Mouse (Mus musculus) lung, embryonic 14.5 days (tissue): ENCODE measurements at regions not wholly inside any gene's neighbourhood (a gene's known extent, or its start where the extent isn't known, plus 50 kb on each side); places are given as distances from the start of the nearest gene placed in this dataset.

Experiments used
- ATAC-seq: fragments of 200-750 bp; cut with Nextera tagmentation; 2 replicates; pipeline ENCODE4 v1.8.0; 2017; ENCODE audit warnings: mild to moderate bottlenecking, moderate TSS enrichment, moderate library complexity; ENCODE audit not compliant: insufficient read depth
- DNase-seq: peaks from one replicate; pipeline ENCODE4 v3.0.0-alpha.2; 2015
- H3K27ac ChIP-seq: fragments of 300-500 bp; sonication (generic); 2 replicates; pipeline ENCODE4 v1.5.1; 2014; ENCODE audit warnings: low read depth, mild to moderate bottlenecking, moderate library complexity
- H3K27me3 ChIP-seq: fragments of 300-500 bp; sonication (generic); 2 replicates; pipeline ENCODE4 v1.6.1; 2014; ENCODE audit warnings: low read length, control low read depth; ENCODE audit not compliant: insufficient read depth
- H3K36me3 ChIP-seq: fragments of 300-500 bp; sonication (generic); 2 replicates; pipeline ENCODE4 v1.6.1; 2014; ENCODE audit warnings: control low read depth; ENCODE audit not compliant: insufficient read depth
- H3K4me1 ChIP-seq: fragments of 300-500 bp; sonication (generic); 2 replicates; pipeline ENCODE4 v1.6.1; 2014; ENCODE audit warnings: antibody characterized with exemption, control low read depth; ENCODE audit not compliant: insufficient read depth
- H3K4me2 ChIP-seq: fragments of 300-500 bp; sonication (generic); 2 replicates; pipeline ENCODE4 v1.6.1; 2014; ENCODE audit warnings: mild to moderate bottlenecking
- H3K4me3 ChIP-seq: fragments of 300-500 bp; sonication (generic); 2 replicates; pipeline ENCODE4 v1.5.1; 2014; ENCODE audit warnings: low read depth, low read length
- H3K9ac ChIP-seq: fragments of 300-500 bp; sonication (generic); 2 replicates; pipeline ENCODE4 v1.6.1; 2014
- H3K9me3 ChIP-seq: fragments of 300-500 bp; sonication (generic); 2 replicates; pipeline ENCODE4 v1.6.1; 2016; ENCODE audit warnings: low read depth, low read length, control low read depth
- CTCF ChIP-seq: IDR thresholded peaks from 2 replicates; pipeline ENCODE4 v1.5.1; 2016; ENCODE audit warnings: antibody characterized with exemption, low read depth
- WGBS: fragments of 180-500 bp; shearing (Covaris S2); extraction: QIAGEN DNeasy Blood & Tissue Kit; methylation state at CpG from one replicate; pipeline ENCODE4 v1.1.7; 2014; 5-methylcytosine and 5-hydroxymethylcytosine counted together

DNA sequence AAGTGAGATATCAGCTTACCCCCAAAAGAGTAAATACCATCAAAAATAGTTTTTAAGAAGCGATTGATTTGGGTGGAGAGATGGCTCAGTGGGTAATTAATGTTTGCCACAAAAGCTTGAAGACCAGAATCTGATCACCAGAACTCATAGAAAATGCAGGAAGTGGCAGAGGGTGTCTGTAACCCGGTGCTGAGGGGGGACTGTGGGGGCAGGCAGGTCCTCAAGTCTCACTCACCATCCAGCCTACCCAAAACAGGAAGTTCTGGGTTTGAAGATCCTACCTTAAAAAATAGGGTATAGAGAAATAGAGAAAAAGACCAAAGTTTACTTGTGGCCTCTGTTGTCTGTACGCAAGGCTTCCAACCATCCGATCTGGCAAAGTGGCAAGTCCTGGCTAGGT is 190.3 kb upstream of the Plcz1 start:
- Histone ChIP-seq H3K27me3 (no peaks in the 10 kb centered on the region), H3K27ac (no peak overlapping the region), H3K4me2 (no peak overlapping the region), H3K4me3 (no peak overlapping the region), H3K4me1 (no peaks in the 10 kb centered on the region), H3K9me3 (no peaks in the 10 kb centered on the region), H3K9ac (no peak overlapping the region), H3K36me3 (no peaks in the 10 kb centered on the region)
- no peak for ATAC-seq
- WGBS: 85% methylated on average over 4 of the region's 4 CpGs
- TF ChIP-seq CTCF: no peak
- no peak for DNase-seq

- H3K36me3 ChIP-seq: no peaks in the 10 kb centered on the region
- 42% methylated on average over 9 of the region's 9 CpGs for WGBS
- peak; percentile 86 for DNase-seq
- H3K4me1 ChIP-seq: no peaks in the 10 kb centered on the region
- no peaks in the 10 kb centered on the region for H3K9me3 ChIP-seq
- H3K4me3 ChIP-seq: no peak overlapping the region
- no peak overlapping the region for H3K9ac ChIP-seq
- no peak overlapping the region for H3K27ac ChIP-seq
- no peak overlapping the region for H3K4me2 ChIP-seq
- H3K27me3 ChIP-seq: no peaks in the 10 kb centered on the region
- TF ChIP-seq CTCF: no peak
- peak; percentile 85; the same call in 1 of the 2 replicates for ATAC-seq
Observed at GRCm38 (mm10) chr6:140229295-140229694, 188.0 kb upstream of the Plcz1 start.

- ATAC-seq: no peak
- Histone ChIP-seq H3K36me3 (no peaks in the 10 kb centered on the region), H3K4me2 (no peak overlapping the region), H3K9me3 (no peaks in the 10 kb centered on the region), H3K4me1 (no peaks in the 10 kb centered on the region), H3K9ac (no peak overlapping the region), H3K27me3 (no peaks in the 10 kb centered on the region), H3K4me3 (no peak overlapping the region), H3K27ac (no peak overlapping the region)
- no peak for DNase-seq
- WGBS: 63% methylated on average over 7 of the region's 7 CpGs
- no peak for TF ChIP-seq CTCF
Observed at GRCm38 (mm10) chr6:140228741-140229140, 187.5 kb upstream of the Plcz1 start.

DNA sequence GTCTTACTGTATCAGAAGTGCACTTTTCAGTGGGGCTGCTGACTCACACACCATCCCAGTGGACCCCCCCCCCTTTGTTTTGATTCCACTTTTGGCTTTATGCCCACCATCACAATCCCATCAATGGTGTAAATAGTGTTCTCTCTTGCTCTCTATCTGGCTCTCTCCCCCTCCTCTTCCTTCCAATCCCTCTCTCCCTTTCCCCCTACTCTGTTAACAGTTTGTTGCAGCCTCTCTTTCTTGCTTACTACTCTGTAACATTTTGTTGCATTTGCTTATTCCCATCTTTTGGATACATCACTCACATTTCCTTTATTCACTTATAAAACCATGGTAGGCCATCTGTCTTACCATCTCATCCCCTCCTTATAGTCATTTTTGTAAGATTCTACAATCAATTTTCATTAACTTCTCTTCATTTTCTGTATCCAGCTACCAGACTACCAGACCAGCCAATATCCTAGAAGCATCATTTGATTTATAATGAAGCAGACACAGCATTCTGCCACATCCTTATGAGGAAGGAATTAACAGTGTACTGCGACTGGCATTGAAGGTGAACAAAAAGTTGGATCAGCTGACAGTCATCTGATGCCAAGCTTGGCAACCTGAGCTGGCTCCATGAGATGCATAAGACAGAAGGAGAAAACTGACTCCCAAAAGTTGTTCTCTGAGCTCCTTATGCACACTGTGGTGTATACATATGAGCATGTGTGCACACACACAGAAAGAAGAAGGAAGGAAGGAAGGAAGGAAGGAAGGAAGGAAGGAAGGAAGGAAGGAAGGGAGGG is 181.5 kb upstream of the Plcz1 start:
- DNase-seq: no peak
- no peaks in the 10 kb centered on the region for H3K9me3 ChIP-seq
- no peak overlapping the region for H3K4me3 ChIP-seq
- H3K4me2 ChIP-seq: no peak overlapping the region
- H3K9ac ChIP-seq: no peak overlapping the region
- no peak for ATAC-seq
- H3K4me1 ChIP-seq: no peaks in the 10 kb centered on the region
- H3K36me3 ChIP-seq: no peaks in the 10 kb centered on the region
- TF ChIP-seq CTCF: no peak
- 86% methylated on average over 1 of the region's 1 CpGs for WGBS
- H3K27ac ChIP-seq: no peak overlapping the region
- no peaks in the 10 kb centered on the region for H3K27me3 ChIP-seq

GRCm38 (mm10) chr6:140221653-140222272 is 180.5 kb upstream of the Plcz1 start:
- no peaks in the 10 kb centered on the region for H3K36me3 ChIP-seq
- no peak overlapping the region for H3K9ac ChIP-seq
- H3K4me1 ChIP-seq: no peaks in the 10 kb centered on the region
- no peak overlapping the region for H3K27ac ChIP-seq
- no peaks in the 10 kb centered on the region for H3K27me3 ChIP-seq
- no peak overlapping the region for H3K4me3 ChIP-seq
- no peaks in the 10 kb centered on the region for H3K9me3 ChIP-seq
- DNase-seq: no peak
- ATAC-seq: no peak
- WGBS: 46% methylated on average over 5 of the region's 5 CpGs
- H3K4me2 ChIP-seq: no peak overlapping the region
- TF ChIP-seq CTCF: no peak

- Histone ChIP-seq H3K9me3 (no peaks in the 10 kb centered on the region), H3K9ac (no peak overlapping the region), H3K27me3 (no peaks in the 10 kb centered on the region), H3K4me1 (no peaks in the 10 kb centered on the region), H3K4me2 (no peak overlapping the region), H3K4me3 (no peak overlapping the region), H3K27ac (no peak overlapping the region), H3K36me3 (no peaks in the 10 kb centered on the region)
- ATAC-seq (no peak), DNase-seq (no peak)
- WGBS: 84% methylated on average over 10 of the region's 10 CpGs
- TF ChIP-seq CTCF: no peak
Observed at GRCm38 (mm10) chr6:140218789-140219188, 177.5 kb upstream of the Plcz1 start.

DNA sequence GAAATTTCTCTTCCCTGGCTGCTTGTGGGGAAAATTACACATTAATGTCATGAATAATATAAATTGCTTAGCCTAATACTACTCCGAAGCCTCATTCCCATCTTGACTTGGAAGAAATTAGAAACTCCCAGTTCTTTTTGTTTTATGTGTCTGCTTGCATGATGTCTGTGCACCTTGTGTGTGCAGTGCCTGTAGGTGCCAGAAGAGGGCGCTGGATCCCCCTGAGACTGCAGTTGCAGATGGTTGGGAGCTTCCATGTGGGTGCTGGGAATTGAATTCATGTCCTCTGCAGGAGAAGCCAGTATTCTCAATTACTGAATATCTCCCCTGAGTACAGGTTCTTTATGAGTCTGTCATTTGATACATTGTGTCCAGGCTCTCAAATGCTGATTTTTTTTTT is 171.1 kb upstream of the Plcz1 start:
- no peak for ATAC-seq
- H3K27me3 ChIP-seq: no peaks in the 10 kb centered on the region
- H3K9ac ChIP-seq: no peak overlapping the region
- H3K36me3 ChIP-seq: no peaks in the 10 kb centered on the region
- no peaks in the 10 kb centered on the region for H3K9me3 ChIP-seq
- peak; percentile 12; the same call in 1 of the 2 replicates for TF ChIP-seq CTCF
- H3K4me3 ChIP-seq: no peak overlapping the region
- H3K27ac ChIP-seq: no peak overlapping the region
- no peaks in the 10 kb centered on the region for H3K4me1 ChIP-seq
- no peak overlapping the region for H3K4me2 ChIP-seq
- no peak for DNase-seq
- WGBS: 69% methylated on average over 2 of the region's 2 CpGs
